Mouse (Mus musculus): ENCODE results near the gene Sntb2.

Gene Sntb2

DNA sequence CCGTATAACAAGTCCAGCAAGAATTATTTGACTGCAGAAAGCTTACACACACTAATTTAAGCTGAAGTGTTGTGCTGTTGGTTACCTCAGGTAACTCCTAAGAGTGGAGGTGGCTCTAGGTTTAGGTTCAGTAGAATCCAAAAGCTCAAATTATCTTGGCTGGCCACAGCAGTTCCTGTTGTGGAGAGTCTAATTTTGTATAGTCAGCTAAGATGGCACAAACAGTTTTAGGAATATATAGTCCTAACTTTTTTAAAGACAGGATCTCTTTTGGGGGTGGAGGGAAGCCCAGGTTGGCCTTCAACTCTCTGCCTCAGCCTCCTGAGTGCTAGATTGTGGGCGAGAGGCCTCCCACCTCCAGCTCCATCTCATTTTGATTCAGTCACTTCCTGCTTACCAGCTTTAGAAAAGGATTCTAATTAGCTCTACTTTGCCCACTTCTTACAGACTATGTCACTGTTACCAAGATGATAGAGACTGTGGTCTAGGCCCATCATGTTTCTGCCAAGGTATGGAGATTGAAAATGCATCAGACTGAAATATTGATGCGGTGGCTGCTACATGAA is 13.2 kb downstream of the Sntb2 start:
- H3K36me3 ChIP-seq (ENCODE audit: insufficient read depth, low read length), result peaks cover 69% of the 10 kb centered on the region
- no peak overlapping the region for H3K4me3 ChIP-seq (replicated peaks; ENCODE audit: low read length)
- no peaks in the 10 kb centered on the region for H3K9me3 ChIP-seq (ENCODE audit: low read length)
- peaks cover 91% of the 10 kb centered on the region for H3K4me1 ChIP-seq (replicated peaks; ENCODE audit: low read depth, low read length)
- TF ChIP-seq CTCF (conservative IDR thresholded peaks at IDR 0.05; ENCODE audit: low read length), result no peak
- TF ChIP-seq NANOG (IDR thresholded peaks at IDR 0.05; ENCODE audit: borderline replicate concordance, low read length), result no peak
- no peak for TF ChIP-seq POU5F1 (IDR thresholded peaks at IDR 0.05; ENCODE audit: borderline replicate concordance, low read length)
- H3K27me3 ChIP-seq (ENCODE audit: insufficient read depth, low read length), result no peaks in the 10 kb centered on the region

DNA sequence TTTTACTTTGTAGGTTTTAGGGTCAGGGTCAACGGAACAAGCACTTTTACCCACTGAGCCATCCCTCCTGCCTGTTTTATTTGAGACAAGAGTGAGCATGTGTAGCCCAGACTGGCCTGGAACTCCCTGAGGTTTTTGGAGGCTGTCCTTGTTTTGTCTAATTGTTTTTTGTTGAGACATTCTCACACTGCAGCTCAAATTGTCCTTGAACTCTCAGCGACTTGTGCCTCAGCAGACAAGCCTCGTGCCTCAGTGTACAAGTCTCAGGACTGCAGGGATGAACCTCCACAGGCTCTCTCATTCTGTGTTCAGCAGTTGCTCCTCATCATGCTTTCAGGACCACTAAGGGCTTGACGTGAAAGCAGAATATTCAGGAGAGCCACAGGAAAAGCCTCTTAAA is 16.2 kb downstream of the Sntb2 start:
- TF ChIP-seq NANOG (IDR thresholded peaks at IDR 0.05; ENCODE audit: borderline replicate concordance, low read length), result no peak
- TF ChIP-seq POU5F1 (IDR thresholded peaks at IDR 0.05; ENCODE audit: borderline replicate concordance, low read length), result no peak
- TF ChIP-seq CTCF (conservative IDR thresholded peaks at IDR 0.05; ENCODE audit: low read length), result no peak
- peaks cover 65% of the 10 kb centered on the region for H3K36me3 ChIP-seq (ENCODE audit: insufficient read depth, low read length)
- H3K9me3 ChIP-seq (ENCODE audit: low read length), result no peaks in the 10 kb centered on the region
- H3K27me3 ChIP-seq (ENCODE audit: insufficient read depth, low read length), result no peaks in the 10 kb centered on the region
- H3K4me3 ChIP-seq (replicated peaks; ENCODE audit: low read length), result no peak overlapping the region
- H3K4me1 ChIP-seq (replicated peaks; ENCODE audit: low read depth, low read length), result peaks cover 76% of the 10 kb centered on the region

DNA sequence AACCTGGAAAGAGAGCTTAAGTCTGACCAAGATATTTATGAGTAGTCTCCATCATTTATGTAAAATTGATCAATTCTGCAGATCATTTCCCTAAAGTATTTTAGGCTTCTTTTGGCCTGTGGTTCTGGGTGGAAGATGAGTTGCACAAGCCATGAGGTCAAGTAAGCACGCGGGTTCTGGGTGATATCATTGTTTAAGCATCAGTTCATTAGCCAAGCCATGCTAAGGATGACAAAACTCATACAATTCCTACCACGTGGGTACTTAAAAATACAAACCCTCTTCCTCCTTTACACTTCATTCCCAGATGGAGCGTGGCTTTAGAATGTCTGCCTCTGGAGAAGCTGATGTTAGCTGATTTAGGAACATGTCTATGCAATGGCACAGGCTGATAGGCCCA is 18.0 kb downstream of the Sntb2 start:
- Histone ChIP-seq H3K9me3 (ENCODE audit: low read length) (no peaks in the 10 kb centered on the region), H3K4me3 (replicated peaks; ENCODE audit: low read length) (no peak overlapping the region), H3K36me3 (ENCODE audit: insufficient read depth, low read length) (peaks cover 75% of the 10 kb centered on the region), H3K4me1 (replicated peaks; ENCODE audit: low read depth, low read length) (peaks cover 74% of the 10 kb centered on the region), H3K27me3 (ENCODE audit: insufficient read depth, low read length) (no peaks in the 10 kb centered on the region)
- no peak for TF ChIP-seq POU5F1 (IDR thresholded peaks at IDR 0.05; ENCODE audit: borderline replicate concordance, low read length)
- TF ChIP-seq CTCF (conservative IDR thresholded peaks at IDR 0.05; ENCODE audit: low read length), result no peak
- no peak for TF ChIP-seq NANOG (IDR thresholded peaks at IDR 0.05; ENCODE audit: borderline replicate concordance, low read length)

DNA sequence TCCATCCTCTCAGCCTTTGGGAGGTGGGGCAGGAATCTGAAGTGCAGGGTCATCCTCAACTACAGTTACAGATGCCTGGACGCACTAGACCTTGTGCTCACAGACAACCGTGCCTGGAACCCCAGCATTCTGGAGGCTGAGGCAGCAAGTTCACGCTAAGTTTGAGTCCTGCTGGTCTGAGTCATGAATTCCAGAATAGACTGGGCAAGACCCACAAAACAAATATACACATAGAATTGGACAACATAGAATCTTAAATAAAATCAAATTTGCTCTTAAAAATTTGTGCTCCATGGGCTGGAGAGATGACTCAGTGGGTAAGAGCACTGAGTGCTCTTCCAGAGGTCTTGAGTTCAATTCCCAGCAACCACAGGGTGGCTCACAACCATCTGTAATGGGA is 21.5 kb downstream of the Sntb2 start:
- no peak overlapping the region for H3K4me3 ChIP-seq (replicated peaks; ENCODE audit: low read length)
- H3K4me1 ChIP-seq (replicated peaks; ENCODE audit: low read depth, low read length), result peaks cover 68% of the 10 kb centered on the region
- no peaks in the 10 kb centered on the region for H3K27me3 ChIP-seq (ENCODE audit: insufficient read depth, low read length)
- TF ChIP-seq POU5F1 (IDR thresholded peaks at IDR 0.05; ENCODE audit: borderline replicate concordance, low read length), result no peak
- no peak for TF ChIP-seq NANOG (IDR thresholded peaks at IDR 0.05; ENCODE audit: borderline replicate concordance, low read length)
- TF ChIP-seq CTCF (conservative IDR thresholded peaks at IDR 0.05; ENCODE audit: low read length), result no peak
- H3K36me3 ChIP-seq (ENCODE audit: insufficient read depth, low read length), result peaks cover 45% of the 10 kb centered on the region
- H3K9me3 ChIP-seq (ENCODE audit: low read length), result no peaks in the 10 kb centered on the region

DNA sequence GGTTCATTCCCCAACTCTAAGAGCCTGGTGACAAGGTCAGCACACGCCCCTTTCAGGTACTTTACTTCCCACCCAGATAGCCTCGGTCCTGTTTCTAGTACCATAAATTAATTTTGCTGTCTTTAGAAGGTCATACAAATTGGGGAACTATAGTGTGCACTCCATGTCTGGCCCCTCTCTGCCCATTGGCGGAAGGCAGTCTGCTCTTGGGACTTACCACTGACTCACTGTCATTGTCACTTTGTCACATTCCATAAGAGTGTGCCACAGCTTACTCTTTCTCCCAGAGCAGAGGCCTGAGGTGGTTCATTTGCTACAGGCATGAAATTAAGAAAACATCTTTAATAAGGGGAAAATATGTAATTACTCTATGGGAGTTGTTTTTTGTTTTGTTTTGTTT is 22.7 kb downstream of the Sntb2 start:
- Histone ChIP-seq H3K4me1 (replicated peaks; ENCODE audit: low read depth, low read length) (peaks cover 74% of the 10 kb centered on the region), H3K4me3 (replicated peaks; ENCODE audit: low read length) (no peak overlapping the region), H3K9me3 (ENCODE audit: low read length) (no peaks in the 10 kb centered on the region), H3K27me3 (ENCODE audit: insufficient read depth, low read length) (no peaks in the 10 kb centered on the region), H3K36me3 (ENCODE audit: insufficient read depth, low read length) (peaks cover 35% of the 10 kb centered on the region)
- no peak for TF ChIP-seq POU5F1 (IDR thresholded peaks at IDR 0.05; ENCODE audit: borderline replicate concordance, low read length)
- TF ChIP-seq CTCF (conservative IDR thresholded peaks at IDR 0.05; ENCODE audit: low read length), result no peak
- TF ChIP-seq NANOG (IDR thresholded peaks at IDR 0.05; ENCODE audit: borderline replicate concordance, low read length), result no peak

DNA sequence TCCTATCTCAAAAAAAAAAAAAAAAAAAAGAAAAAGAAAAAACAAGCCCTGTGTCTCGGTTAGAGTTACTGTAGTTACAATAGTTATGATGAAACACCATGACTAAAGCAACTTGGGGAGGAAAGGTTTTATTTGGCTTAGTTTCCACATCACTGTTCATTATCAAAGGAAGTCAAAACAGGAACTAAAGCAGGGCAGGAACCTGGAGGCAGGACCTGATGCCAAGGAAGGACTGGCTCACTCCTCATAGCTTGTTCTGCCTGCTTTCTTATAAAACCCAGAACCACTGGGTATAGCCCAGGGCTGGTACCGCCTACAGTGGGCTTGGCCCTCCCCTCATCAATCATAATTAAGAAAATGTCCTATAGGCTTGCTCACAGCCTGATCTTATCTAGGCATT is 24.1 kb downstream of the Sntb2 start:
- H3K4me3 ChIP-seq (replicated peaks; ENCODE audit: low read length), result no peak overlapping the region
- no peaks in the 10 kb centered on the region for H3K9me3 ChIP-seq (ENCODE audit: low read length)
- H3K36me3 ChIP-seq (ENCODE audit: insufficient read depth, low read length), result peaks cover 22% of the 10 kb centered on the region
- H3K4me1 ChIP-seq (replicated peaks; ENCODE audit: low read depth, low read length), result peaks cover 74% of the 10 kb centered on the region
- no peaks in the 10 kb centered on the region for H3K27me3 ChIP-seq (ENCODE audit: insufficient read depth, low read length)
- TF ChIP-seq CTCF (conservative IDR thresholded peaks at IDR 0.05; ENCODE audit: low read length), result no peak
- no peak for TF ChIP-seq POU5F1 (IDR thresholded peaks at IDR 0.05; ENCODE audit: borderline replicate concordance, low read length)
- TF ChIP-seq NANOG (IDR thresholded peaks at IDR 0.05; ENCODE audit: borderline replicate concordance, low read length), result no peak

DNA sequence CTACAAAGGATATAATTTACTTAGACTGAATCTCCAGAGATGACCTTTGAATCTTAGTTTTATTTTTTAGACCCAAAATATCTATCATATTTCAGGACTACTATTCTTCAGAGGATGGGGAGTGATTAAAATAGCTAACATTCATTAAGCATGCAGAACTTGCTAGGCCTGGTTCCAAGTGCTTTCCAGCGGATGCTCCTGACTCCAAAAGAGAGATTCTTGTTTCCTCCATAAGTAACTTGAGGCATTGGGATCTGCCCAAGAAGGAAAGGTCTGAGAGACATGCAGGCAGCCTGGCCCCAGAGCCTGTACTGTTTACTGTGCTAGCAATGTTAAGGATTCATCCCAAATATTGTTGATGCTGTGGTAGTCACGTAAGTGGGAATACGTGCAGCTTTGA is 26.8 kb downstream of the Sntb2 start:
- H3K9me3 ChIP-seq (ENCODE audit: low read length), result no peaks in the 10 kb centered on the region
- H3K4me3 ChIP-seq (replicated peaks; ENCODE audit: low read length), result no peak overlapping the region
- no peaks in the 10 kb centered on the region for H3K27me3 ChIP-seq (ENCODE audit: insufficient read depth, low read length)
- TF ChIP-seq NANOG (IDR thresholded peaks at IDR 0.05; ENCODE audit: borderline replicate concordance, low read length), result no peak
- TF ChIP-seq POU5F1 (IDR thresholded peaks at IDR 0.05; ENCODE audit: borderline replicate concordance, low read length), result no peak
- TF ChIP-seq CTCF (conservative IDR thresholded peaks at IDR 0.05; ENCODE audit: low read length), result no peak
- peaks cover 7% of the 10 kb centered on the region for H3K36me3 ChIP-seq (ENCODE audit: insufficient read depth, low read length)
- peaks cover 83% of the 10 kb centered on the region for H3K4me1 ChIP-seq (replicated peaks; ENCODE audit: low read depth, low read length)

DNA sequence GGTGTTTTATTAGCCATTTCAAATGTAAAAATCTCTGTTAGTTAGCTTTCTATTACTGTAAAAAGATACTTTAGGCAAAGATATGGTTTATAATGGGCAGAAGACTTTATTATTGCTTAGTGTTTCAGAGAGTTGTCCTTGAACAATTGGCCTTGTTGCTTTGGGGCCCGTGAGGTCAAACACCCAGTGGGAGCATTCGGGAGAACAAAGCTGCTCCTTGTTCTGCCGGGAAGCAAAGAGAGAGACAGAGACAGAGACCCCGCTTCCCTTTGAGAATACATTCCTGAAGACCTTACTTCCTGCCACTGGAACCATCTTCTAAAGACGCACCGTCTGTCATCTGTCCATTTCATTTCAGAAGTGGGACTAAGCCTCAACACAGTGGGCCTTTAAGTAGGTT is 27.8 kb downstream of the Sntb2 start:
- TF ChIP-seq POU5F1 (IDR thresholded peaks at IDR 0.05; ENCODE audit: borderline replicate concordance, low read length), result no peak
- peak; percentile 60 for TF ChIP-seq NANOG (IDR thresholded peaks at IDR 0.05; ENCODE audit: borderline replicate concordance, low read length)
- Histone ChIP-seq H3K27me3 (ENCODE audit: insufficient read depth, low read length) (no peaks in the 10 kb centered on the region), H3K9me3 (ENCODE audit: low read length) (no peaks in the 10 kb centered on the region), H3K4me3 (replicated peaks; ENCODE audit: low read length) (peak overlapping the region; percentile 39), H3K4me1 (replicated peaks; ENCODE audit: low read depth, low read length) (peaks cover 86% of the 10 kb centered on the region), H3K36me3 (ENCODE audit: insufficient read depth, low read length) (peaks cover 6% of the 10 kb centered on the region; the same call in 1 of the 2 replicates)

DNA sequence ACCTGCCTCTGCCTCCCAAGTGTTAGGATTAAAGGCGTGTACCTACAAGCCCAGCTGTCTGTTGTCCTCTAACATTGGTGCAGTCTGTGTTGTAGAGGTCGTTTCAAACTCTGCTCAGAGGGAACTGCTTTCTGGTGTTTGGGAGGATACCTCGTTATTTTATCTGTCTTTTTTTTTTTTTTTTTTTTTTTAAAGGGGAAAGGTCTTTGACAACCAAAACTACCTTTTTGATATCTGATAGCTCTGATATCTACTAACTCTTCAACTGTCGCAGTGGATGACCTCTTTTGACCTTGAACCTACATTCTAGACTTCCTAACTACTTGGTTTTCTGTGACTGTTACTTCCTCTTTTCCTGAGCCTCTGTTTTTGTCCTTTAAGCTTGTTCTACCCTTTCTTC is 29.0 kb downstream of the Sntb2 start:
- Histone ChIP-seq H3K9me3 (ENCODE audit: low read length) (no peaks in the 10 kb centered on the region), H3K27me3 (ENCODE audit: insufficient read depth, low read length) (no peaks in the 10 kb centered on the region), H3K36me3 (ENCODE audit: insufficient read depth, low read length) (peaks cover 8% of the 10 kb centered on the region; the same call in 1 of the 2 replicates), H3K4me3 (replicated peaks; ENCODE audit: low read length) (no peak overlapping the region), H3K4me1 (replicated peaks; ENCODE audit: low read depth, low read length) (peaks cover 81% of the 10 kb centered on the region)
- peak; percentile 36; the same call in 1 of the 2 replicates for TF ChIP-seq NANOG (IDR thresholded peaks at IDR 0.05; ENCODE audit: borderline replicate concordance, low read length)
- TF ChIP-seq CTCF (conservative IDR thresholded peaks at IDR 0.05; ENCODE audit: low read length), result no peak
